Mouse (Mus musculus) frontal cortex, postnatal 25 days (tissue): ENCODE measurements at regions not wholly inside any gene's neighbourhood (a gene's known extent, or its start where the extent isn't known, plus 50 kb on each side); places are given as distances from the start of the nearest gene placed in this dataset.
"Not testable (repeated sequence)": the region's sequence is repeated elsewhere in the genome, so short reads cannot be mapped to it uniquely, and the experiment has no call there.

ENCODE experiments used
- DNase-seq, 2 experiments: peaks; one replicate each; pipeline ENCODE4 v3.0.0; 2022; ENCODE audit warnings: low spot score in 2 of 2

DNA sequence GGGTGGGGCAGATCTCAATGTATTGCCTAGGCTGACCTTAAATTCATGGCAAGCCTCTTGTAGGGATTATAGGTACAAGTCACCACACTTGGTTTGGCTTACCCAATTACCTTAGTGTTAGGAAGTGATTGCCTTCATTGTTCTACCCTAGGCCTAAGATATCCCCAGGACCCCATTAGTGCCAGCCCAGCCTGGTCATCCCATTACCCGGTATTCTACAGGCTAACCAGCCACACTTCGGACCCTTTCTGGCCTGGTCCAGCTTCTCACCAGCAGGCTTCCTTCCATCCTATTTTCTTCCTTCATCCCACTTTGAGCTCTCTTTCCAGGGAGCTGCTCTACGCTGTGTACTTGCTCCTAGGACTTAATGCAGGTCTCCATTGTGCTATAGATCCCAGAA is 59.5 kb downstream of the Tex35 start:
- no peak for DNase-seq

DNA sequence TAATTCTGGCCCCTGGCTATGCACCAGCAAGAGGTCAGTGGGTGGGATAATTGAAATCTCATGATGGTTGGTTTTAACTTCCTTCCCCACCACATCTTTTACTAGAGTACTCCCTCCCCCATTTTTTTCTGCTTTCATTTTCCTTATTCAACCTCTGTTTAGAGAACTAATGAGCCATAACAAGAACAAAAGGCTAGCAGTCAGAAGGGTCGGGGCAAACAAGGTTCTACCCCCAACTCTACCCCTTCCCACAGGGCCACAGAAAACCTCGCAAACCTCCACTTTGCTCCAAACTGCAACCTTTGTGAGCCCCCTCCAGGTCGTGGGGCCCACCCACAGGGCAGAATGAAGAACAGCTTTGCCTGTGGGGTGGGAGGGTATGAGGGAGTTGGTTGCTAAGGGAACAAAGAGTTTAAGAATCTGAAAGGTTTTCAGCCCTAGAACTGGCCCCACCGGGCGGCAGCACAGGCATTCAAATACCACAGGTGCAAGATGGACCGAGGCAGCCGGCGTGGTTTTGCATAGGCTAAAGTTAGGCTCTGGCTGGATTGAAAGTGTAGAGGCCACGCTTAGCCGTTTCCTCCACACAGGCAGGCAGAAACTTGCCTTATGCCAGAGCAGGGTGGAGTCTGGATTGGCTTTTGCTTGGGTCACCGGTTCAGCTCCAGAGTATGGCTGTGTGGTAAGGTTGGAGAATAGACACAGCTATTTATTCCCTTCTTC is 60.1 kb downstream of the Tex35 start:
- DNase-seq = no peak

DNA sequence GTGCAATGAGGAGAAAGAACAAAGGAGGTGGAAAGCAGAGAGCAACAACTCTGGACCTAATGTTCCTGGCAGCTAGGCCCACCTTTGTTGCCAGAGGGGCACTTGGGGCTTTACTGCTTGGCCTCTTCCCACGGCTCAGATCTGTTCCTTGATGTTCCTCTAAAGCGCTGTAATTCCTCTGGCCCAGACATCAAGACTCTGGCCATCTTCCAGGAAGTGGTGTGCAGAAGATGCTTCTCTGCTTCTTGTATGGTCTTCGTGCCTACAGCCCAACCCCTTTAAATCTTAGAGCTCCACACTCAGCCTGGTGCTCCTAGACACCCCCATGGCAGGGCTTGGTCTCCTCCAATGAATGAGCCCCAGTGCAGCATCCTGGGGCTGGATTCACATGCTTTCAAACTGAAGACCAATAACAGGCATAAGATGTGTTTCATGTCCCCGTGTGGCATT is 60.7 kb downstream of the Tex35 start:
- no peak for DNase-seq

DNA sequence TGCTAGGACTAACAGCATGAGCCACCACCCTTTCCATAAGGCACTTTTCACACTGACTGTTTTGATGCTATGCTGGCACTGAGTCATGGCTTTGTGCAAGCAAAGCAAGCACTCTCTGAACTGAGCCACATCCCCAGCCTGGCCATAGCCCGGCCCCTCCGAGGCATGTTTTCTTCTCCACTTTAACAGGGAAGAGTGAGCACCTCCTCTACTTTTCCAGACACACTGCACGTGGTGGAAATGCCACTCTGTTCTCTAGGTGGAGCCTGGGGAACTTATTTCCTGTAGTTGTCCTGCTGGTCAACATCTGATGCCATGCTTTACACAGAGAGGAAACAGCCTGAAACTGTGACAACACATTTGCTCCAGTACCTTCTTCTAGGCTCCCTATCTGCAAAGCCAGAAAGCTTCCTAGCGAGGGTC is 61.7 kb downstream of the Tex35 start:
- no peak for DNase-seq

DNA sequence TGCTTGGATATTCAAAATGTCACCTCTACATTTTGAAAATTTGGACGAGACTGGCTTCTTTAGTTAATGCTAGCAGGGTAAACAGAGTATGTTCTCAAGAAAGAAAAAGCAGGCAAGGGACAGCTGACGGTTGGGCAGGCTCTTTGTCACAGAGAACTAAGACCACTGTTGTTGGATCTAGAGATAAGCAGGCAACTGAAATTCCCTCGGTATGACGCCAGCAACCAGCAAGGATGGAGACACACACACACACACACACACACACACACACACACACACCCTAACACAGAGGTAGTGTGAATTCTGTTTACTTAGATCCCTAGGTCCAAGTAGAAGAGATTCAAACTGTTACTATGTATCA is 68.7 kb downstream of the Tex35 start:
- no peak for DNase-seq

DNA sequence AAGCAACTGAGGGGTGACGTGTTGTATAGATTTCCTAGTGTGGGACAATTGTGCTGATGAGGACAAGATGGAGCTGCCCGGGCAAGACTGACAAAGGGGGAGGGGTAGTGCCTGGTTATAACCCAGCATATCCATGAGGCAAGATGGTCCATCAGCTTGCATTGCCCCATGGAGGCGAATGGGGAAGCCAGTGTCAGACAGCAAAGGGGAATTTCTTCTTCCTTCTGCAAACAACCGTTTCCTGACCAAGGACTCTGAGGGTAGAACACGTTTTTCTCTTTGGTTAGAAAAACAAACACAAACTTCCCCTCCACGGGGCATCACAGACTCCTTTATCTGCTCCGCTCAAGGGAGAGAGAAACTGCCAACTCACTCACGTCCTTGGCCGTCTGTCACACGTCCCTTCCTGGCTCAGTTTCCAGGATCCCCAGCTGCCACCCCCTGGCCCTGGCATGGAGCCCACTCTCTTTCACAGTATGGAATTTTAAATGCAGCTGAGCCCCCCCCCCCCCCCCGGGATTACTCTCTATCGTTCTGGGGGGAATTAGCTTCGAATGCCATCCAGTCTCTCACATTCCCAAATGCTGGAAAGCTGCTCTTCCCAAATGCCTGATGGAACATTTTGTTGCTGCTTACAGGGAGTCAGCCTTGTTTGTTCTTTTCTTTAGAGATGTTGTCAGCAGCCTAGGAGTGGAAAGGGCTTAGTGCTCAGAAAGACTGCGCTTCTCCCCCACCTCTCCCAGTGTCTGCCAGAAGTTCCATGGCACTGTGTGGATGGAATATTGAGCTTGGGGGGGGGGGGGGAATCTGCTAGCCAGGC is 69.3 kb downstream of the Tex35 start:
- DNase-seq = peak in 1 of 2 experiments; percentile 25

DNA sequence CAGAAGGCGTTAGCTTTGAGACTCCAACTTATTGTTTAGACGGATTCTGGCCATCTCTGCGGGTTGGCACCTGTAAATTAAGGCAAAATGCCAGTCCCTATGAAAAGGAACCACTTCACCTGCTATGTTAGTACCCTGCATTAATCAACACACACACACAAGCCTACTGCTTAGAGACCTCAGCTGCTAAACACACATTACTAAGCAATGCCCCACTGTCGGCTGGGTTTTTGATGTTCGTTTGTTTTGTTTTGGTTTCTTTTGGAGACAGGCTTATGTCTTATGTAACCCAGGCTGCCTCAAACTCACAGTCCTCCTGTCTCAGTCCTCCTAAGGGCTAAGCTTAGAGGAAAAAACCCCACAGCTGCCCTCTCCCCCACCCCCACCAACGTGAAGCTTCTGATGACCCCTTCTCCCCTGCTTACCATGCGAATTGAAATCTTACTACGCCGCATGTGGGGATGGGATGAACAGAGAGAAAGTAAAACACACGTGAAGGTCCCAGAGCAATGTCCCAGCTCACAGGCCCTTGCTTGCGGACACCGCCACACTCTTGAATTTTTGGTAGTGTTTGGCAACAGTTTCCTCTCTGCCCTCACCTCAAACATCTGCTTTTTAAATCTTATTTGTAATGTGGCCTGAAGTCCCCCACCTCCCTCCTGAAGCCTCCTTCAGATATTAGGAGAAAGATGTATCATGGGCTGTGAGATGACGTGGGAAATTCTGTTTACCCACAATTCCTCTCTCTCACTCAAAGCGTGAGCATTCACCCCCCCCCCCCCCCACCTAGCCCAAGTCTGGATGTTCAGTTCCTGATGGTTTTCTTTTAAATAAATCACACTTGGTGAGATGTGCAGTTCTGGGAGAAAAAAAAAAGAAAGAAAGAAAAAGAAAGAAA is 70.1 kb downstream of the Tex35 start:
- DNase-seq = no peak

DNA sequence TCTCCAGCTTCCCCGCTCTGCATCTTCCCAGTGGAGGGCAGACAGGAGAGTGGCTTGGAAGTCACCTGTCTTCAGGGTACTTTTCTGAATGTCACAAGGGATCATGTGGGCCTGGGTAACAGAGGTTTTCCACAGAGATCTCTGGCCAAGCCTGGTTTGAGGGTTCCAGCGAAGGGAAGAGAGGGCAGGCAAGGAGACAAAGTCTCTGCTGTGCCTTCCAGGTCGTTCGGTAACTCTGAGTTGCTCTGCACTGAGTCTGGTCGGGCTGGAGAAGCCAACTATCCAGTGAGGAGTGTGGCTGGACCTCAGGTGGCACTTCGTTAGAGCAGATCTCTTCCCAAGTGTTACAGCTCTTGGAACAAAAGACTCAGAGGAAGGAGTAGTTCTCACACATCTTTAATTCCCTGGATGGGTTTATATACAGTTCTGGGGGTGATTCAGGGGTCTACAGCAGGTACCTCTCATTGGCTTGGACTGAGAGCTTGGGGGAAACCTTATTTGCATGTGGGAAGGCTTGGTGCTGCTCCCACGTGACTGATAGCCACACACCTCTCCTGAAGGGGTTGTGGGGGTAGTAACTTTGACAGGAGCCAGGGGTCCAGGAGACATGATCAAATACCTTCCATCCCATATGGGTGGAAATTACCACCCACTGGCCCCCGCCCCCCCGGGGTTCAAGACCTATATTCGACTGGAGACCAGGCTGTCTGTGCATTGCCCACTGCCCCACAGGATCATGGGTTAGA is 71.1 kb downstream of the Tex35 start:
- DNase-seq = no peak

DNA sequence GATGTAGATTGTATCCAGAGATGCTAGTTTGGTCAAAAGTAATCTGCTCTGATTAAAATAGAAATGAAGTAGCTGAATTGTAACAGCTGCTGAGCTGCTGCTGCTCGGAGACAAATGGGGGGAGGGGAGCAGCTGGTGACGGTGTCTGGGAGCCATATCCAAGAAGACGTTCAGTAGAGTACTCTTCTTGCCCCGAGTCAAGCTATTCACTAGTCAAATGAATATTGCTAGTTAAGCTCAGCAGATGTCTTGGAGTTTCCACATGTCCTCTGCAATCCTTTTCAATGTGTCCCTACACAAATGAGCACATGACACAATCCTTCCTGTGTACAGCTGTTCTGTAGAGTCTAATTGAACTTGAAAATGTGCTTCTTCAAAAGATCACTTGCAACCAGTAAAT is 71.7 kb downstream of the Tex35 start:
- no peak for DNase-seq

DNA sequence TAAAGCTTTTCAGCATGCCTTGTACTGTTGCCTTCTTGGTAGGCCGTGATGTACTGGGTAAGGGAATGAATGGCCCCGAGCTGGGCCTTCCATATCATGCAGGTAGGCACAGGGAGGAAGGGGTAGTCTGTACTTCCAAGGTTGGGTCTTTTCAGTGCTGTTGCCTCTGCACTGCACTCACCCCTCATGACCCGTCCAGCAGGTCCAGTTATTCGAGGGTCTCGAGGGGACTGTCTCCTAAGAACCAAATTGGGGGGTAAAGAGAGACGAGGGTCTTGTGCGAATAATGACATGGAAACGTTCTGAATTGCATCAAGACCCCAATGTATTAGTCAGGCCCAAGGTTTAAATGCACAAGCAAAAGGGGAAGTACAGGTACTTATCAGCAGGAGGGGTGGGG is 73.3 kb downstream of the Tex35 start:
- not testable (repeated sequence) for DNase-seq

DNA sequence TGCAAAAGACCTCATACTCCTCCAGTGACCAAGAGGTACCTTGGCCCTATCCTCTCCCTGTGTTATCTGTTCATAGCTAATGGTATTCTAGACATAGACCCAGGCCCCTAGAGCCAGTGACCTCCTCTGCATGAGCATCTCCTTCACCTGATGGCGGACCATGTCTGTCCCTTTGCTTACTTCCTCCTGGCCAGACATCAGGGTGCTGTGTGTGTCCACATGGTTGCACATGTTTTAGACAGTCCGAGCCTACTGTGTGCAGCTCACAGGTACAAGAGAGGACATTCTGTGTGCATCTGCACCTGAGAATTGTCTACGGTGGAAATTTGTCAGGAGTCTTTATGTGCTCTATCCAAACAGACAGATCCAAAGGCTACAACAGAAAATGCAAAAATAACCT is 79.8 kb downstream of the Tex35 start:
- DNase-seq = no peak

DNA sequence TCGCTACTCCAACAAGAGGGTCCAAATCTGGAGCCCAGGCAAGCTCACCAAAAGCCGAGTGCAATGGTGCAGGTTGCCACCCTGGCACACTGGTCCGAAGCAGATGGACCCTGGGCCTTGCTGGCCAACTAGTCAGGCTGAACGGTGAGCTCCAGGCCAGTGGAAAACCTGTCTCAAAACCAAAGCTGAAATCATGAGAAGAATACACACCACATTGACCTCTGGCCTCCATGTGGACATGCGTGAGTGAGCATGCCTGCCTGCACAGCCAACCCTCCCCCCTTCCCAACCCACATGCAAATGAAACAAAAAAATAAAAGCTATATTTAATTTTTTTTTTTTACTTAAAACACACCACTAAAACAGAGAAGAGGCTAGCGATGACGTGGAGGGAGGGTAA is 80.8 kb downstream of the Tex35 start:
- no peak for DNase-seq

DNA sequence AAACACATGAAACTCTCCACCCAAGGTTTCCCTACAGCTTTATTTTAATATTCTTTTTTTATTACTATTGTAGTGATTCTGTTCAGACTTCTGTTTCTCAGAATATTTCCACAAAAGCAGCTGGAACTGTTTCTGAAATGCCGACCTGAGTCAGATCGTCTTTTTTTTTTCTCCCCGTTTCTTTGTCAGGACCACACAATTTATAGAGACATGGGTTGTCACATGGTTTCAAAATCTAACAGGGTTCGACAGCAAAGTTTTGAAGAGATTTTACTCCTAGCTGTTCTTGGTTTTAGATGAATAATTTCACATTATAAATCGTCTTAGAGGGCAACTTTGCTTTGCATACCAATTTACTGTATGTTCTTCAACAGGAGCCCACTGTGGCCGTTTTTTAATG is 84.0 kb upstream of the Ralgps2 start:
- no peak for DNase-seq

DNA sequence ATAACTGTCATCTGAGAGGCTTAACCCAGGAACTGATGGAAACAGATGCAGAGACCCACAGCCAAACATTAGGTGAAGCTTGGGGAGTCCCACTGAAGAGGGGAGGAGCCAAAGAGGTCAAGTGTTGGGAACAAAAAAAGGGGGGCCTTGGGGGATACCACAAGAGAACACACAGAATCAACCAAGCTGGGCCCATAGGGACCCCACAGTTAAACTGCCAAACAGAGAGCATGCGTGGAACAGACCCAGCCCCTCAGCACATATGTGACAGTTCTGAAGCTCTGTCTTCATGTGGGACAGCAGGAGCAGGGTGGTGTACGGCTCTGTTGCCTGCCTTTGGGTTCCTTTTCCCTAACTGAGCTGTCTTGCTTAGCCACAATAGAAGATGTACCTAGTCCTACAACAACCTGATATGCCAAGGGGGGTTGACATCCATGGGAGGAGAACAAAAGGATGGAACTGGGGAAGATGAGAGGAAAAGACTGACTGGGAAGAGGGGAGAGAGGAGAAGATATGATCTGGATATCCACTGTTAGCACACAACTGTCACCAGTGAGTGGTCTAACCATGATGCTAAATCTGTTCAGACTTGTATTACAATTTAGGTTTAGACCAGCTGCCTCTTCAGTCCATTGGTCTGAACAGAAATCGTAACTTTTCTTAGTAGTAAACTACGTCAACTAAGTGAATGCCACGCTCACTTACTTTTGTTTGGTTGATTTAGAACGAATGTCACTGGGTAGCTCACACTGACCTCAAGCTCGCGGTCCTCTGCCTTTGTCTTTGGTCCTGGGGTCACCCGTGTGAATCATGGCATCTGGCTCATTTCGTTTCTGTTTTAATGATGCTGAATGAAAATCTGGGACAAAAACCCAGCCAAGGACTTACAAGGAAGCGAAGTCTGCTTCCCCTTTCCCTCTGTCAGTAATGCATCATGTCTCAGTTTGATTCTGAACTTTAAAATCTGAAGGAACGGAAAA is 83.3 kb upstream of the Ralgps2 start:
- no peak for DNase-seq

DNA sequence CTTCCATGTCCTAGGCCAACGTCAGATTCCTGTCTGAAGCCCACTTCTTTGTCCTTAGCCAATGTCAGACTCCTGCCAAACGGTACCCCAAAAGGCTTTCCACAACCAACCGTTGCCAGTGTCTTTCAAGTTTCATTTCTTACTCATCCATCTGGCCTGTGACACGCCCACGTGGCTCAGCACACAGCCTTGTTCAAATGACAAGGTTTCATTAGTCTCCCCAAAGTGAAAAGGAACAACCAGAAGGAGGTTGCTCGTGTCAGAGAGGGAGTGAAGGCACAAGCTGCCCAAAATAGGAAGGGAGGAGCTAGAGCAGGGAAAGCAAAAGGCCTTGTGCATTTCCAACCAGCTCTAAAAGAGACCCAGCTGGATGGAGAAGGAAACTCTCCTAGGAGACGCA is 80.5 kb upstream of the Ralgps2 start:
- DNase-seq = peak in 1 of 2 experiments; percentile 26

DNA sequence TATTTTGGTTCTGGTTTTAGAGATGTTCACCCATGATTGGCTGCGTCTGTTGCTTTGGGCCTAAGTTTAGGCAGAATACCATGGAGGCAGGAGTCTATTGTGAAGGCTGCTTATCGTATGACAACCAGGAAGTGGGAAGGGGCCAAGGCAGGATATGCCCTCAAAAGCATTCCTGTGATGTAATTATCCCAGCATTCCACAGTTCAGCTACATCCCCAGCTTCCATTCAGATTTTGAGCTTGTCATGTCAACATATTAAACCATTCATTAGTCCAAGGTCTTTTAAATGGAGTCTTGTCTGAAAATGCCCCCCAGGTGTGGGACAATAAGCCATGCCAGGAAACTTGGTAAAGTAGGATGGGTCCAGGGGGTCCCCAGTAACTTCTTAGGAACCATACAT is 79.3 kb upstream of the Ralgps2 start:
- DNase-seq = no peak

DNA sequence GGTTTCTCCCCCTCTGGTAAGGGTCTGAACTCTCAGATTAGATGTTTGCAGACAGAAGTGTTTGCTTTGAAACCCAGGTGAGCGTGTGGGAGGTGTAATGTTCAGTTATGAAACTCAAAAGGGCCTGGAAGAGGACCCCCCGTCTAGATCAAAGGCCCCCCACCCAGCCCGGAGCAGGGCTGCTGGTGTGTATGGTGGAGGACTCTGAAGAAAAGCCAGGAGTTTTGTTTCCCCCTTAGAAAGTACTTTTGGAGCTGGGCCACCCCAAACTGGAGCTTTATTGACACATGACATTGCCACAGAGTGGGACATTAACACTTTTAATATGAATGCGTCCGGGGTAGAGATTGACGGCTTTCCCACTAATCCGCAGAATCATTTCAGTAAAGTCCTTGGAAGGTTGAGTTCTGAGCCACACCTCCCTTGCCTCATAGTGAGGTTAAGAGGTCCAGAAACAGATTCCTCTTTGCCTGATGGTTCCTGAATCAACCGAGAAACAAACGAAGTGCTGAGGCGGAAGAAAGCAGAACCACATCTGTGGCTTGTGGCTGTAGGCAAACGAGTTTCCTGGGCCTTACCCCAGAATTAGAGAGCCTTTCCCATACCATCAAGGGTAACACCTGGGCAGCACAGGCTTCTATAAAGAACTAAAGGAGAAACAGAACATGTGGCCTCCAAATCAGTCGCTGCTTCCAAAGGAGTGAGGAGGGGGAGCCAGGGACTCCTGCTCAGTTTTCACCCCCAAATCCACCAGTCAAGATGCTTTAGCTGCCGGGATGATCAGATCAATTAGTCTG is 78.0 kb upstream of the Ralgps2 start:
- DNase-seq = no peak

DNA sequence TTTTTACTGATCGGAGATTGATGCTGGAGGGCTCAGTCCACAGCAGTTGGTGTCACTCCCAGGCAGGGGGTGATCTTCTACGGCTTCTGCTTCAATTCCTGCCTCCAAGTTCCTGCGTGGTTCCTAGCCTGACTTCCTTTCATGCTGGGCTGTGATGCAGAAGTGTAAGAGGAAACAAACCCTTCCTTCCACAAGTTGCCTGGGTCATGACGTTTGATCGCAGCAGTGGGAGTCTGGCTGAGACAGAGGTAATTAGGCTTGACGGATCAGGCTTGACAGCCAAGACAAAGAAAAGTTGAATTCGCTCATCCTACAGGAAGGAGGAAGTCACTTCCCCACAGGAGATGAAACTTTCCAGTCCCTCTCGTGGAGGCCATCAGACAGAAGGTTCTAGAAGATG is 77.2 kb upstream of the Ralgps2 start:
- no peak for DNase-seq
